Mouse (Mus musculus): ENCODE measurements around the gene Zbtb8b.
"Not testable (repeated sequence)": the region's sequence is repeated elsewhere in the genome, so short reads cannot be mapped to it uniquely, and the experiment has no call there.

The Zbtb8b gene

GRCm38 (mm10) chr4:129415892-129416291 is 24.8 kb downstream of the Zbtb8b start:
- DNase-seq (ENCODE audit: low read depth): no peak

- no peak for DNase-seq (ENCODE audit: low read depth)
Measured at GRCm38 (mm10) chr4:129410991-129411390, 29.7 kb downstream of the Zbtb8b start.

GRCm38 (mm10) chr4:129410532-129410931 is 30.1 kb downstream of the Zbtb8b start:
- DNase-seq (ENCODE audit: low read depth): not testable (repeated sequence)

GRCm38 (mm10) chr4:129406447-129406846 is 34.2 kb downstream of the Zbtb8b start:
- peak; percentile 21 for DNase-seq (ENCODE audit: low read depth)

- DNase-seq (ENCODE audit: low read depth): no peak
Measured at GRCm38 (mm10) chr4:129399813-129400212, 40.8 kb downstream of the Zbtb8b start.

- DNase-seq (ENCODE audit: low read depth): no peak
Measured at GRCm38 (mm10) chr4:129396960-129397359, 43.7 kb downstream of the Zbtb8b start.

GRCm38 (mm10) chr4:129394089-129394870 is 46.4 kb downstream of the Zbtb8b start:
- DNase-seq (ENCODE audit: low read depth): no peak

- DNase-seq (ENCODE audit: low read depth): no peak
Measured at GRCm38 (mm10) chr4:129390936-129391557, 49.6 kb downstream of the Zbtb8b start.

GRCm38 (mm10) chr4:129390216-129390743 is 50.4 kb downstream of the Zbtb8b start:
- DNase-seq (ENCODE audit: low read depth): no peak

GRCm38 (mm10) chr4:129388404-129388803 is 52.2 kb downstream of the Zbtb8b start:
- no peak for DNase-seq (ENCODE audit: low read depth)

- DNase-seq (ENCODE audit: low read depth): no peak
Measured at GRCm38 (mm10) chr4:129386989-129387388, 53.7 kb downstream of the Zbtb8b start.

GRCm38 (mm10) chr4:129386269-129386946 is 54.2 kb downstream of the Zbtb8b start:
- DNase-seq (ENCODE audit: low read depth): no peak

GRCm38 (mm10) chr4:129385685-129386084 is 55.0 kb downstream of the Zbtb8b start:
- no peak for DNase-seq (ENCODE audit: low read depth)

GRCm38 (mm10) chr4:129384440-129384839 is 56.2 kb downstream of the Zbtb8b start:
- no peak for DNase-seq (ENCODE audit: low read depth)

- no peak for DNase-seq (ENCODE audit: low read depth)
Measured at GRCm38 (mm10) chr4:129383586-129383985, 57.1 kb downstream of the Zbtb8b start.

GRCm38 (mm10) chr4:129382488-129382887 is 58.2 kb downstream of the Zbtb8b start:
- no peak for DNase-seq (ENCODE audit: low read depth)

GRCm38 (mm10) chr4:129382029-129382428 is 58.6 kb downstream of the Zbtb8b start:
- DNase-seq (ENCODE audit: low read depth): no peak

GRCm38 (mm10) chr4:129381148-129381547 is 59.5 kb downstream of the Zbtb8b start:
- no peak for DNase-seq (ENCODE audit: low read depth)

GRCm38 (mm10) chr4:129379805-129380204 is 60.8 kb downstream of the Zbtb8b start:
- DNase-seq (ENCODE audit: low read depth): no peak

GRCm38 (mm10) chr4:129377601-129378390 is 62.9 kb downstream of the Zbtb8b start, which contains the start of gene Zbtb8a:
Gene Zbtb8a (minus strand): TSS chr4:129378116.
- no peak for DNase-seq (ENCODE audit: low read depth)

GRCm38 (mm10) chr4:129376961-129377545 is 63.6 kb downstream of the Zbtb8b start:
- DNase-seq (ENCODE audit: low read depth): no peak
